Mouse (Mus musculus) forebrain, embryonic 10.5 days (tissue): Measurements from ENCODE around the gene Oxsm. TPM values are rescaled to one million over a fixed set of nuclear protein-coding genes. Genes with fewer than 3 reads are reported as not detected.

ENCODE experiments used
- DNase-seq: peaks from one replicate; pipeline ENCODE4 v3.0.0-alpha.2; 2017; ENCODE audit warnings: low spot score; ENCODE audit errors: extremely low spot score
- H3K27ac ChIP-seq: fragments of 300-500 bp; sonication (generic); 2 replicates; pipeline ENCODE4 v1.5.1; 2016; ENCODE audit warnings: mild to moderate bottlenecking
- H3K27me3 ChIP-seq: fragments of 300-500 bp; sonication (generic); 2 replicates; pipeline ENCODE4 v1.6.1; 2016; ENCODE audit warnings: mild to moderate bottlenecking; ENCODE audit not compliant: poor library complexity, severe bottlenecking
- H3K36me3 ChIP-seq: fragments of 300-500 bp; sonication (generic); replicated peaks from 2 replicates; pipeline ENCODE4 v1.6.1; 2016; ENCODE audit warnings: mild to moderate bottlenecking, moderate library complexity
- H3K4me1 ChIP-seq: fragments of 300-500 bp; sonication (generic); 2 replicates; pipeline ENCODE4 v1.6.1; 2016
- H3K4me3 ChIP-seq: fragments of 300-500 bp; sonication (generic); 2 replicates; pipeline ENCODE4 v1.5.1; 2016; ENCODE audit warnings: mild to moderate bottlenecking, moderate library complexity
- H3K9me3 ChIP-seq: fragments of 300-500 bp; sonication (generic); 2 replicates; pipeline ENCODE4 v1.6.1; 2016; ENCODE audit warnings: mild to moderate bottlenecking, moderate library complexity
- WGBS: fragments of 180-500 bp; shearing (Covaris S2); methylation state at CpG from one replicate; pipeline ENCODE4 v1.1.7; 2016; 5-methylcytosine and 5-hydroxymethylcytosine counted together
- polyA plus RNA-seq: library from polyadenylated mRNA; unstranded; fragments of >200 nt; fragmentation: Nextera tagmentation; extraction: Ambion mirVana; gene quantifications from 2 replicates; pipeline ENCODE4 v1.2.1, GENCODE M21; 2016

Oxsm gene
- polyA plus RNA-seq = 1.3 and 1.6 TPM in 2 replicates

GRCm38 (mm10) chr14:16249171-16249874 lies at the start of gene Oxsm, which contains the start of gene Ngly1:
TSS of gene Oxsm (minus strand) at chr14:16249808.
TSS of gene Ngly1 (plus strand) at chr14:16249280.
- H3K4me3 ChIP-seq = peak within 1 kb of the TSS; percentile 73
- WGBS = under 1% methylated on average over 59 of the region's 65 CpGs
- no peaks in the 10 kb centered on the region for H3K27me3 ChIP-seq
- H3K9me3 ChIP-seq = no peaks in the 10 kb centered on the region
- peaks cover 20% of the 10 kb centered on the region for H3K4me1 ChIP-seq
- peak within 1 kb of the TSS; percentile 97 for H3K27ac ChIP-seq
- DNase-seq = peak; percentile 83
- H3K36me3 ChIP-seq = no peaks in the 10 kb centered on the region

GRCm38 (mm10) chr14:16296816-16297468 lies 47.3 kb upstream of the Oxsm start:
- Histone ChIP-seq H3K27me3 (no peaks in the 10 kb centered on the region), H3K4me3 (no peak overlapping the region), H3K27ac (no peak overlapping the region), H3K4me1 (no peaks in the 10 kb centered on the region), H3K9me3 (no peaks in the 10 kb centered on the region), H3K36me3 (no peaks in the 10 kb centered on the region; the same call in 1 of the 2 replicates)
- DNase-seq = no peak
- 76% methylated on average over 2 of the region's 2 CpGs for WGBS

- Histone ChIP-seq H3K9me3 (no peaks in the 10 kb centered on the region), H3K27me3 (no peaks in the 10 kb centered on the region), H3K36me3 (no peaks in the 10 kb centered on the region), H3K4me1 (no peaks in the 10 kb centered on the region), H3K27ac (no peak overlapping the region), H3K4me3 (no peak overlapping the region)
- WGBS = 91% methylated on average over 1 of the region's 1 CpGs
- no peak for DNase-seq
These were observed 44.3 kb upstream of the Oxsm start for GRCm38 (mm10) chr14:16293921-16294320.

- no peak for DNase-seq
- Histone ChIP-seq H3K36me3 (no peaks in the 10 kb centered on the region), H3K4me3 (no peak overlapping the region), H3K27ac (no peak overlapping the region), H3K4me1 (no peaks in the 10 kb centered on the region), H3K9me3 (no peaks in the 10 kb centered on the region), H3K27me3 (no peaks in the 10 kb centered on the region)
These were observed 43.4 kb upstream of the Oxsm start for GRCm38 (mm10) chr14:16293015-16293414.

- no peak overlapping the region for H3K4me3 ChIP-seq
- no peaks in the 10 kb centered on the region for H3K4me1 ChIP-seq
- no peaks in the 10 kb centered on the region for H3K27me3 ChIP-seq
- no peaks in the 10 kb centered on the region for H3K9me3 ChIP-seq
- H3K27ac ChIP-seq = no peak overlapping the region
- 34% methylated on average over 1 of the region's 1 CpGs for WGBS
- no peak for DNase-seq
- H3K36me3 ChIP-seq = no peaks in the 10 kb centered on the region
These were observed 42.8 kb upstream of the Oxsm start for GRCm38 (mm10) chr14:16292371-16292770.

GRCm38 (mm10) chr14:16283966-16284365 lies 34.4 kb upstream of the Oxsm start:
- Histone ChIP-seq H3K27me3 (no peaks in the 10 kb centered on the region), H3K4me1 (no peaks in the 10 kb centered on the region), H3K4me3 (no peak overlapping the region), H3K27ac (no peak overlapping the region), H3K36me3 (no peaks in the 10 kb centered on the region), H3K9me3 (no peaks in the 10 kb centered on the region)
- no peak for DNase-seq
- 86% methylated on average over 4 of the region's 4 CpGs for WGBS

GRCm38 (mm10) chr14:16279196-16279595 lies 29.6 kb upstream of the Oxsm start:
- Histone ChIP-seq H3K36me3 (no peaks in the 10 kb centered on the region), H3K27me3 (no peaks in the 10 kb centered on the region), H3K27ac (no peak overlapping the region), H3K4me1 (no peaks in the 10 kb centered on the region), H3K9me3 (no peaks in the 10 kb centered on the region), H3K4me3 (no peak overlapping the region)
- no peak for DNase-seq
- 87% methylated on average over 4 of the region's 4 CpGs for WGBS

- H3K27me3 ChIP-seq = no peaks in the 10 kb centered on the region
- no peaks in the 10 kb centered on the region for H3K4me1 ChIP-seq
- H3K36me3 ChIP-seq = no peaks in the 10 kb centered on the region
- DNase-seq = no peak
- H3K27ac ChIP-seq = no peak overlapping the region
- 93% methylated on average over 3 of the region's 3 CpGs for WGBS
- H3K4me3 ChIP-seq = no peak overlapping the region
- H3K9me3 ChIP-seq = no peaks in the 10 kb centered on the region
These were observed 24.1 kb upstream of the Oxsm start for GRCm38 (mm10) chr14:16273677-16274076.

- Histone ChIP-seq H3K27ac (no peak overlapping the region), H3K4me3 (no peak overlapping the region), H3K4me1 (no peaks in the 10 kb centered on the region), H3K27me3 (no peaks in the 10 kb centered on the region), H3K36me3 (no peaks in the 10 kb centered on the region), H3K9me3 (no peaks in the 10 kb centered on the region)
- 96% methylated on average over 2 of the region's 2 CpGs for WGBS
- no peak for DNase-seq
These were observed 20.2 kb upstream of the Oxsm start for GRCm38 (mm10) chr14:16269776-16270175.

- H3K27me3 ChIP-seq = no peaks in the 10 kb centered on the region
- no peaks in the 10 kb centered on the region for H3K4me1 ChIP-seq
- H3K36me3 ChIP-seq = no peaks in the 10 kb centered on the region
- H3K9me3 ChIP-seq = no peaks in the 10 kb centered on the region
- H3K4me3 ChIP-seq = no peak overlapping the region
- H3K27ac ChIP-seq = no peak overlapping the region
- WGBS = 90% methylated on average over 5 of the region's 5 CpGs
- no peak for DNase-seq
These were observed 17.4 kb upstream of the Oxsm start for GRCm38 (mm10) chr14:16267028-16267427.

- no peak overlapping the region for H3K27ac ChIP-seq
- no peaks in the 10 kb centered on the region for H3K4me1 ChIP-seq
- no peaks in the 10 kb centered on the region for H3K9me3 ChIP-seq
- no peaks in the 10 kb centered on the region for H3K27me3 ChIP-seq
- no peak overlapping the region for H3K4me3 ChIP-seq
- H3K36me3 ChIP-seq = 0 out of 2 replicates have a peak, but pooled peaks cover 2% of the 10 kb centered on the region
- no peak for DNase-seq
- WGBS = 81% methylated on average over 3 of the region's 3 CpGs
These were observed 12.3 kb upstream of the Oxsm start for GRCm38 (mm10) chr14:16261869-16262268.

- H3K27me3 ChIP-seq = no peaks in the 10 kb centered on the region
- 86% methylated on average over 6 of the region's 6 CpGs for WGBS
- DNase-seq = no peak
- H3K36me3 ChIP-seq = 0 out of 2 replicates have a peak, but pooled peaks cover 6% of the 10 kb centered on the region
- H3K4me3 ChIP-seq = no peak overlapping the region
- H3K4me1 ChIP-seq = no peaks in the 10 kb centered on the region
- no peaks in the 10 kb centered on the region for H3K9me3 ChIP-seq
- no peak overlapping the region for H3K27ac ChIP-seq
These were observed 10.9 kb upstream of the Oxsm start for GRCm38 (mm10) chr14:16260541-16260940.

- Histone ChIP-seq H3K4me1 (no peaks in the 10 kb centered on the region), H3K27ac (no peak overlapping the region), H3K4me3 (no peak overlapping the region), H3K27me3 (no peaks in the 10 kb centered on the region), H3K36me3 (0 out of 2 replicates have a peak, but pooled peaks cover 6% of the 10 kb centered on the region), H3K9me3 (no peaks in the 10 kb centered on the region)
- WGBS = 84% methylated on average over 2 of the region's 2 CpGs
- no peak for DNase-seq
These were observed 6.6 kb upstream of the Oxsm start for GRCm38 (mm10) chr14:16256209-16256608.
